Mouse (Mus musculus) urinary bladder, postnatal 10 days (tissue): ENCODE results near the gene Btbd35f2.
"Not testable (repeated sequence)": the region's sequence is repeated elsewhere in the genome, so short reads cannot be mapped to it uniquely, and the experiment has no call there.

Experiments used
- DNase-seq: peaks from one replicate; pipeline ENCODE4 v3.0.0; 2022; ENCODE audit warnings: low spot score

The Btbd35f2 gene

DNA sequence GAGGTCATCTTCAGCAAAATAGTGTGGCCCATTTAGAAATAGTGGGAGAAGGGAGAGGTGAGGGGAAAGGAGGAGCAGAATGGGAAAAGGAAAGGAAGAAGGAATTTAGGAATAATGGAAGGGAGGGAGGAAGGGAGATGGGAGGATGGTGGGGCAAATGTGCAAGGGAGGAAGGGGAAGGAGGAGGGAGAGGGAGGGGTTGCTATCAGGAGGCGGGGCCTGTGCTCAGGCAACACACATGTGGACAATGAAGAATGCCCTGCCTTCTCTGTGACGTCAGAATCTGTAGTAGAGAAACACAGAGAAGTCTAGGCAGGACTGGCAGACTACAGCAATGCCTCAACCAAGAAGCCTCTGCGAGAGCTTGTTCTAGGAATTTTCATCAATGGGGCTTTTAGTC, at the start of gene Btbd35f2:
Btbd35f2 (plus strand) TSS at position 301 of the 400 bp plus-strand sequence.
- DNase-seq = not testable (repeated sequence)
